Mouse (Mus musculus) embryonic facial prominence, embryonic 12.5 days (tissue): ENCODE results near the gene Zfp879. TPM values are rescaled to one million over a fixed set of nuclear protein-coding genes. Genes with fewer than 3 reads are reported as not detected.

Experiments
- ATAC-seq: fragments of 200-750 bp; cut with Nextera tagmentation; 2 replicates; pipeline ENCODE4 v1.8.0; 2017; ENCODE audit not compliant: insufficient number of reproducible peaks, insufficient read depth, low FRiP score, low TSS enrichment
- H3K27ac ChIP-seq: fragments of 300-500 bp; sonication (generic); 2 replicates; pipeline ENCODE4 v1.5.1; 2016; ENCODE audit warnings: mild to moderate bottlenecking
- H3K27me3 ChIP-seq: fragments of 300-500 bp; sonication (generic); 2 replicates; pipeline ENCODE4 v1.6.1; 2016; ENCODE audit warnings: mild to moderate bottlenecking, moderate library complexity
- H3K36me3 ChIP-seq: fragments of 300-500 bp; sonication (generic); 2 replicates; pipeline ENCODE4 v1.6.1; 2016; ENCODE audit warnings: mild to moderate bottlenecking
- H3K4me1 ChIP-seq: fragments of 300-500 bp; sonication (generic); 2 replicates; pipeline ENCODE4 v1.6.1; 2016
- H3K4me2 ChIP-seq: fragments of 300-500 bp; sonication (generic); replicated peaks from 2 replicates; pipeline ENCODE4 v1.6.1; 2016; ENCODE audit warnings: mild to moderate bottlenecking, moderate library complexity
- H3K4me3 ChIP-seq: fragments of 300-500 bp; sonication (generic); 2 replicates; pipeline ENCODE4 v1.5.1; 2016; ENCODE audit warnings: mild to moderate bottlenecking
- H3K9ac ChIP-seq: fragments of 300-500 bp; sonication (generic); 2 replicates; pipeline ENCODE4 v1.6.1; 2016; ENCODE audit warnings: mild to moderate bottlenecking, moderate library complexity
- H3K9me3 ChIP-seq: fragments of 300-500 bp; sonication (generic); 2 replicates; pipeline ENCODE4 v1.6.1; 2016; ENCODE audit warnings: mild to moderate bottlenecking, moderate library complexity
- WGBS: fragments of 180-500 bp; shearing (Covaris S2); methylation state at CpG from one replicate; pipeline ENCODE4 v1.1.7; 2016; 5-methylcytosine and 5-hydroxymethylcytosine counted together
- polyA plus RNA-seq: library from polyadenylated mRNA; unstranded; fragments of >200 nt; fragmentation: Nextera tagmentation; extraction: Ambion mirVana; gene quantifications from 2 replicates; pipeline ENCODE4 v1.2.1, GENCODE M21; 2016

The Zfp879 gene
- polyA plus RNA-seq, result 0.77 and 1.1 TPM in 2 replicates

- Histone ChIP-seq H3K9ac (peak within 1 kb of the TSS; percentile 68), H3K4me3 (peak within 1 kb of the TSS; percentile 41), H3K27me3 (no peaks in the 10 kb centered on the region; the same call in 1 of the 2 replicates), H3K4me2 (peak within 1 kb of the TSS; percentile 57), H3K9me3 (no peaks in the 10 kb centered on the region), H3K4me1 (peaks cover 6% of the 10 kb centered on the region; the same call in 1 of the 2 replicates), H3K36me3 (no peaks in the 10 kb centered on the region), H3K27ac (peak within 1 kb of the TSS; percentile 88)
- WGBS, result 19% methylated on average over 22 of the region's 22 CpGs
- ATAC-seq, result peak; percentile 88
Measured at GRCm38 (mm10) chr11:50841023-50841735, at the start of gene Zfp879. Zfp879 (minus strand) TSS chr11:50841552.

GRCm38 (mm10) chr11:50887390-50888128 is 46.2 kb upstream of the Zfp879 start, which contains the start of gene Zfp454:
Zfp454 (minus strand) TSS chr11:50887651.
- H3K4me1 ChIP-seq, result peaks cover 9% of the 10 kb centered on the region
- H3K4me2 ChIP-seq, result peak within 1 kb of the TSS; percentile 58
- H3K4me3 ChIP-seq, result peak within 1 kb of the TSS; percentile 45
- ATAC-seq, result peak; percentile 88
- H3K27ac ChIP-seq, result peak within 1 kb of the TSS; percentile 65
- H3K9me3 ChIP-seq, result peaks cover under 1% of the 10 kb centered on the region; the same call in 1 of the 2 replicates
- H3K9ac ChIP-seq, result peak within 1 kb of the TSS; percentile 60
- no peaks in the 10 kb centered on the region for H3K27me3 ChIP-seq
- peaks cover 22% of the 10 kb centered on the region for H3K36me3 ChIP-seq
- 7% methylated on average over 26 of the region's 26 CpGs for WGBS

DNA sequence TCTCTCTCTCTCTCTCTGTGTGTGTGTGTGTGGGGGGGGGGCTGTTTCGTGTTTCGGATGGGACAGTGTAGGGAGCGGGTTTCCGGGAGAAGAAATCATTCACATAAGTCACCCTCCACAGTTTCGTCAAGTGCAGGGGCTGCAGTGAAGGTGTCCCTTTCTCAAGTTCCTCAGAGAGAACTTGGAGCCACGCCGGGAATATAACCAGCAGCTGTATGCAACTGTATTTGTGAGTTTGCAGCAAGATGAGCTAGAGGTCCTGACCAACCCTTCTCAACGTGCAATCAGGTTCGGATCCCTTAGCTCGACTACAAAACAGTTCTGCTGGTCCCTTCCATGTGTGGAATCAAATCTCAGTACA is 45.6 kb upstream of the Zfp879 start:
- Histone ChIP-seq H3K27ac (peak overlapping the region; percentile 65), H3K27me3 (no peaks in the 10 kb centered on the region), H3K36me3 (peaks cover 28% of the 10 kb centered on the region), H3K4me3 (peak overlapping the region; percentile 45), H3K4me1 (peaks cover 9% of the 10 kb centered on the region), H3K4me2 (peak overlapping the region; percentile 58), H3K9ac (peak overlapping the region; percentile 60), H3K9me3 (no peaks in the 10 kb centered on the region)
- 14% methylated on average over 10 of the region's 10 CpGs for WGBS
- ATAC-seq, result no peak

DNA sequence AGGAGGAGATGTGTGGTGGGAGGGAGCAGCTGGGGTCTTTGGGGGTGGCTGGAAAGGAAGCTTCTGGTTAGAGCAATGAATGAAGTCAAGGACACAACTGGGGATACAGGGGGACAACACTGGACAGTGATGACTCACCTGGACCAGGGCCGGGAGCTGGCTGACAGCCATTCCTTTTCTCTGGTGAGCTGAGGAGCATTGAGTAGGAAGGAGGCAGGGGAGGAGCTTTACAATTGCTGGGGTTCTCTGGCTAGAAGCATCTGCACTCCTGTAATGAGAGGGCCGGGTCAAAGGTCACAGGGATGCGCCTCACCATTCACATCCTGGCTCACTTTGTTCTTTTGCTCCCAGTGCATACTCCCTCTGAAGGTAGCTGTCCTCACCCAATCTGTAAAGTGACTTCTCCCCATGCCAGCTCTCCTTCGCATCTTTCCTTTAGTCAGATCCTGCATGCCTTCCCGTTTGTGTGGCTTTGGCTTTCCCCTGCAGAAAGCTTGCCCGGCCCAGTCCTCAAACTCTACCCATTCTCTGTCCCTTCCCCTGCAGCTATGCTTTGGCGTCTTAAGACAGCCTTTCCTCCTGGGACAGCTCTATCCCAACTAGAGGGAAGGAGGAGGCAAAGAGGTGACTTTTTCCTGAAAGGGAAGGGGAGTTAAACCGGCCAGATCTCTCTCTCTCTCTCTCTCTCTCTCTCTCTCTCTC is 45.0 kb upstream of the Zfp879 start:
- H3K9ac ChIP-seq, result peak overlapping the region; percentile 60
- peak overlapping the region; percentile 45 for H3K4me3 ChIP-seq
- 40% methylated on average over 8 of the region's 8 CpGs for WGBS
- H3K4me1 ChIP-seq, result peaks cover 9% of the 10 kb centered on the region
- peaks cover 32% of the 10 kb centered on the region for H3K36me3 ChIP-seq
- no peak for ATAC-seq
- H3K27ac ChIP-seq, result no peak overlapping the region
- no peaks in the 10 kb centered on the region for H3K9me3 ChIP-seq
- H3K27me3 ChIP-seq, result no peaks in the 10 kb centered on the region
- peak overlapping the region; percentile 58 for H3K4me2 ChIP-seq

DNA sequence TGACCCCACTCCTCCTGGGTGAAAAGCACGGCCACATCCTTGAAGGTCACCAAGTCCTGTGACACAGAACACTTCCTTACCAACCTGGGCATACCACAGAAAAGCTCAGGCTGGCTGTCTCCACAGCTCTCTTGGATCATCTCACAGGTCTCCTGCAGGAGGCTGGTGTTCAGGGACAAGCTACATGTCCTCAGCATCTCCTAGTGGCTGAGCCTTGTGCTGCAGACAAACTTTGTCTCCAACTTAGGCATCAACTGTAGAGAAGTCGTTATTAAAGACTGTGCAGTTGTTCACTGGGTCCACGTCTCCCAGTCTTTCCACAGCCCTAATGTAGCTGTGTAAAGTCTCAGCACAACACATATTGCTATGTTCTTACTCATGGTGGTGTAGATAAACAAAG is 42.4 kb upstream of the Zfp879 start:
- H3K36me3 ChIP-seq, result peaks cover 57% of the 10 kb centered on the region
- H3K9ac ChIP-seq, result no peak overlapping the region
- H3K4me1 ChIP-seq, result peaks cover 9% of the 10 kb centered on the region

GRCm38 (mm10) chr11:50878641-50879040 is 37.3 kb upstream of the Zfp879 start:
- H3K27ac ChIP-seq, result no peak overlapping the region
- WGBS, result 83% methylated on average over 3 of the region's 3 CpGs

More for the DNA sequence above, 42.4 kb upstream of the Zfp879 start:
- no peaks in the 10 kb centered on the region for H3K9me3 ChIP-seq
- no peak overlapping the region for H3K27ac ChIP-seq
- WGBS, result 83% methylated on average over 3 of the region's 3 CpGs
- no peak overlapping the region for H3K4me3 ChIP-seq
- no peak overlapping the region for H3K4me2 ChIP-seq
- no peak for ATAC-seq
- no peaks in the 10 kb centered on the region for H3K27me3 ChIP-seq

DNA sequence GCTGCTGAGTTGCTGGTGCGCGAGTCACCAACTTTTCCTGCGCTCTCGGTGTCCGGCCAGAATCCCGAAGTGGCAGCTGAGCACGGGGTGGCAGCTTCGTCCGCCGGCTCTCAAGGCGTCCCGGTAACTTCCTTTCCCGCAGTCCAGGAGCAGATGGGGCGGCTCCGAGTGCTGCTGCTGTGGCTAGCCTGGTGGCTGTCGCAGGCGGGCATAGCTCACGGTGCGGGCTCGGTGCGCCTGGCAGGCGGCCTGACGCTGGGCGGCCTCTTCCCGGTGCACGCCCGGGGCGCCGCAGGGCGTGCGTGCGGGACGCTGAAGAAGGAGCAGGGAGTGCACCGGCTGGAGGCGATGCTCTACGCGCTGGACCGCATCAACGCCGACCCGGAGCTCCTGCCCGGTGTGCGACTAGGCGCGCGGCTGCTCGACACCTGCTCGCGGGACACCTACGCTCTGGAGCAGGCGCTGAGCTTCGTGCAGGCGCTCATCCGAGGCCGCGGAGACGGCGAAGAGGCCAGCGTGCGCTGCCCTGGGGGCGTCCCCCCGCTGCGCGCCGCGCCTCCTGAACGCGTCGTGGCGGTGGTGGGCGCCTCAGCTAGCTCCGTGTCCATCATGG is 9.7 kb upstream of the Zfp879 start:
- peak overlapping the region; percentile 39 for H3K9ac ChIP-seq
- peaks cover 19% of the 10 kb centered on the region for H3K4me1 ChIP-seq
- H3K4me2 ChIP-seq, result peak overlapping the region; percentile 88
- WGBS, result under 1% methylated on average over 68 of the region's 72 CpGs
- H3K27me3 ChIP-seq, result peaks cover 72% of the 10 kb centered on the region
- H3K27ac ChIP-seq, result no peak overlapping the region
- no peak for ATAC-seq
- H3K36me3 ChIP-seq, result no peaks in the 10 kb centered on the region
- H3K4me3 ChIP-seq, result peak overlapping the region; percentile 47
- 0 out of 2 replicates have a peak, but pooled peaks cover 3% of the 10 kb centered on the region for H3K9me3 ChIP-seq

More at GRCm38 (mm10) chr11:50878641-50879040, 37.3 kb upstream of the Zfp879 start:
- peaks cover 14% of the 10 kb centered on the region for H3K9me3 ChIP-seq
- H3K36me3 ChIP-seq, result peaks cover 93% of the 10 kb centered on the region
- ATAC-seq, result no peak
- H3K4me3 ChIP-seq, result no peak overlapping the region
- H3K27me3 ChIP-seq, result no peaks in the 10 kb centered on the region
- no peak overlapping the region for H3K9ac ChIP-seq
- no peak overlapping the region for H3K4me2 ChIP-seq
- no peaks in the 10 kb centered on the region for H3K4me1 ChIP-seq

DNA sequence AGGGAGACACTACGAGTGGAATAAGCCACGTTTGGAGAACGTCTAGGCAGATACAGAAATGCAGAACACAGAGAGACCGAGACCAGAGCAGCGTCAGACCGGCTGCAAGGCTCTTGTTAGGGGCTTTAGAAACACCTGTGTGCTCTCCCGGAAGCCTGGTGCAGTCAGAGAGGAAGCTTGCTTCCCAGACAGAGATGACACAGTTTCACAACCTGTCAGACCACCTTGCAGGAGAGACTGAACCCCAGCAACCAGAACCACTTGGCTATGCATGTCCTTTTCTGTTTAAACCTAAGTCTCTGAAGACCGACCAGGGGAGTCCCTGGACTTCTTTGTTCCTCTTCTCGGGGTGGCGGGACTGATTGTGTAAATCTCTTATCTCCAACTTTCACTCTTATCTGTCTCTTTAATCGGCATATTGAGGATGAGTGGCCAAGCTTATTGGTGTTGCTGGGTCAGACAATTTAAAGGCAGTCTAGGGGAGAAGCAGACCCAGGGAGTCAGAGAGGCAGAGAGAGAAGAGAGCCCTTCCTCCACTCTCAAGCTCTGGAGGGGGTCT is 8.9 kb upstream of the Zfp879 start, which contains the start of gene Grm6:
Grm6 (plus strand) TSS at position 509 of the 559 bp plus-strand sequence.
- Histone ChIP-seq H3K9ac (peak within 1 kb of the TSS; percentile 39), H3K27ac (no peak within 1 kb of the TSS), H3K4me3 (peak within 1 kb of the TSS; percentile 47), H3K9me3 (0 out of 2 replicates have a peak, but pooled peaks cover 3% of the 10 kb centered on the region), H3K4me1 (peaks cover 19% of the 10 kb centered on the region), H3K36me3 (no peaks in the 10 kb centered on the region), H3K4me2 (peak within 1 kb of the TSS; percentile 88), H3K27me3 (peaks cover 68% of the 10 kb centered on the region)
- ATAC-seq, result no peak
- 4% methylated on average over 11 of the region's 11 CpGs for WGBS

DNA sequence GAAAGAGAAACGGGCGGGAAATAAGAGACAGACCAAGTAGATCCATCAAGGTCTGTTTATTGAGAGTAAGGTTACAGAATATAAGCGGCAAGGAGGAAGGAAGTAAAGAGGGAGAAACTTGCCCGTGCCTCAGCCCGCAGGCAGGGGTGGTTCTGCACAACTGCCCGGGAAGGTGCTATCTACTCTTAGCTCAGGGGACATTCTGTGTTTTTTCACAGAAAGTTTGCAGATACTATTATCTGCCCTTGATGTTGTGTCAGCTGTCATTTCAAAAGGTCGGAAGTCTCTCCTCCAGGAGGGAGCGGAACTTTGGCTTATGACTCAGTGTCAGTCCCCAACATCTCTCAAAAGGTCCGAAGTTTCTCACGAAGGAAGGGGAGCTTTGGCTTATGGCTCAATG is 8.0 kb upstream of the Zfp879 start:
- no peaks in the 10 kb centered on the region for H3K36me3 ChIP-seq
- no peak for ATAC-seq
- H3K27me3 ChIP-seq, result peaks cover 68% of the 10 kb centered on the region
- 4% methylated on average over 10 of the region's 10 CpGs for WGBS
- peaks cover 19% of the 10 kb centered on the region for H3K4me1 ChIP-seq
- 0 out of 2 replicates have a peak, but pooled peaks cover 3% of the 10 kb centered on the region for H3K9me3 ChIP-seq
- H3K9ac ChIP-seq, result no peak overlapping the region
- no peak overlapping the region for H3K4me3 ChIP-seq
- H3K4me2 ChIP-seq, result no peak overlapping the region
- H3K27ac ChIP-seq, result no peak overlapping the region

GRCm38 (mm10) chr11:50848520-50849137 is 7.3 kb upstream of the Zfp879 start:
- WGBS, result 36% methylated on average over 3 of the region's 3 CpGs
- H3K27me3 ChIP-seq, result peaks cover 65% of the 10 kb centered on the region
- H3K4me1 ChIP-seq, result peaks cover 19% of the 10 kb centered on the region
- no peaks in the 10 kb centered on the region for H3K36me3 ChIP-seq
- no peak for ATAC-seq
- no peak overlapping the region for H3K4me3 ChIP-seq
- H3K4me2 ChIP-seq, result no peak overlapping the region
- no peak overlapping the region for H3K9ac ChIP-seq
- 0 out of 2 replicates have a peak, but pooled peaks cover 3% of the 10 kb centered on the region for H3K9me3 ChIP-seq
- H3K27ac ChIP-seq, result no peak overlapping the region
